Mouse (Mus musculus): ENCODE measurements around the gene Ncf4.

GRCm38 (mm10) chr15:78244695-78245492, at the start of gene Ncf4:
- TF ChIP-seq POLR2A (IDR thresholded peaks at IDR 0.05; ENCODE audit: control insufficient read depth, extremely low read depth, insufficient read depth, low read length, poor library complexity) (no peak), CTCF (IDR thresholded peaks at IDR 0.05; ENCODE audit: borderline replicate concordance, control insufficient read depth, extremely low read depth, insufficient read depth, low read length, poor library complexity) (no peak)
